Mouse (Mus musculus) cerebellum, postnatal 10 days (tissue): Measurements from ENCODE around the gene Teddm1a.

Experiments
- DNase-seq, 2 experiments: peaks; one replicate each; pipeline ENCODE4 v3.0.0; 2021; ENCODE audit warnings: mixed read lengths in 2 of 2

Teddm1a gene

GRCm38 (mm10) chr1:153908208-153908607 lies 16.7 kb downstream of the Teddm1a start:
- DNase-seq, result no peak

DNA sequence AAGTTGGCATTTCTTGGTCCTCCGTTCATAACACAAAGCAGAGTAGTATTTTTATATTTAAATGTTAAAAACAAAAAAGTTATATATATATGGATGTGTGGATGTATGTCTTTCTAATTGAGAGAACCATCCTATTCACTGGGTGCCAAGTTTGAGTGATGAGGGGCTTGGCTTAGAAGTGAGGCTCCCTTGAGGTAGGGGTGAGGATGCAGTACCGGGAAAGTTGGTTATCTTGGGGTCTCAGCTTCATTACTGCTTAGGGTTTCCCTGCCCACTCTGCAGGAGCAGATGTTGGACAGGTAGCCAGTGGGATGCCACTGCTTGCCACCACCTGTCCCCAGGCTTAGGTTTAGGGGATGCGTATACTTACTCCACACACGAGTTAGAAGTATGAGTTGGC lies 17.2 kb downstream of the Teddm1a start:
- DNase-seq, result no peak

GRCm38 (mm10) chr1:153909213-153909962 lies 17.8 kb downstream of the Teddm1a start:
- no peak for DNase-seq

DNA sequence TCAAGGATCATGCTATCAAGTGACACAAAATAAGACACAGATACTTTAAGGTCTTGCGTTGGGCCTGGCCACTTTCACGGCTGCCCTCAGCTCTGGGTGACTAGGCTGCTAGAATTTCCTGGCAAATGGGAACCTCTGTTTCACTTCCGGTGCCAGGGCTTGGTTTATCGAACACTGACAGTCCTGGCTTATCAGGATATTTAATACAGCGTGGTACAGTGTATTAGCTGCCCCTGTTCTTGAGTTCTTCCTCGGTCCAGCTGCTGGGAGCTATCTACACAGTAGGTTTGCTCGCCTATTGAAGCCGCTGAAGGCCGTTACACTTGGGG lies 18.4 kb downstream of the Teddm1a start:
- no peak for DNase-seq

- no peak for DNase-seq
These were observed 18.9 kb downstream of the Teddm1a start for GRCm38 (mm10) chr1:153910423-153910822.

DNA sequence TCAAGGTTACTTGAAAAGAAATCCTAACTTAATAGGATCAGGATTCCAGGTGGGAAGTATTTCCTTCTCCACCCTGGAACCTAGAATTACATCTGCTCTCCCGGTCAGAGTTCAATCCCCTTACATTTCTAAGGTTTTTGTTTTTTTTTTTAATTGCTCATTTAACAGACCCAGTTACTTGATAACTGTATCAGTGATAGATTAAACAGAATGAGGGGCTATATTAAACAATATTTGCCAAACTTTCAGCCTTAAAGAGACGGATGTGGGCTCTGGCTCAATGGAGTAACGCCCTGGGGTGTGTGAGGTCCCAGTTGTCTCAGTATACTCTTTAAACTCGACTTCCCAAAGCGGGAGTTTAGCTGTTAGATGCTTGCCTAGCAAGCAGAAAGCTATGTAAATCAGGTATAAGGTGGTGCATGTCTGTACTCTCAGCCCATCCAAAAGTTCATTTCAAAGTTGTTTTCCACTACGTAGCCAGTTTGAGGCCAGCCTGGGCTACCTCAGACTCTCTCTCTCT lies 19.8 kb downstream of the Teddm1a start:
- DNase-seq, result no peak

DNA sequence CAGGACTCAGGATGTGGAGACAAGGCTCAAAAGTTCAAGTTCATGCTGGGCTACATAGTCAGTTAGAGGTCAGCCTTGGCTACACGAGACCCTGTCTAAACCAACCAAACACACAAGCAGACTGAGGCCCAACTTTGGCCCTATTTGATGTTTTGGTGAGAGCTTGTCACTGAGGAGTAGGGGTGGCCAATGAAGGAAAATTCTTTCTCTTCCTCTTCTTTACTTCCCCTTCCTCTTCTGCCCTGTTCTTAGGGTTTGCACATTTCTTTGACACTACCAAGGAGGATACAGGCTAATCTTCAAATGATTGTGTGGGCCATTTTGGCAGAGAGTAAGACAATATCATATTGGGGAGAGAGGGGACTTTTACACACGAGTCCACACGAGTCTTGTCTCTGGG lies 22.3 kb downstream of the Teddm1a start:
- DNase-seq, result no peak

DNA sequence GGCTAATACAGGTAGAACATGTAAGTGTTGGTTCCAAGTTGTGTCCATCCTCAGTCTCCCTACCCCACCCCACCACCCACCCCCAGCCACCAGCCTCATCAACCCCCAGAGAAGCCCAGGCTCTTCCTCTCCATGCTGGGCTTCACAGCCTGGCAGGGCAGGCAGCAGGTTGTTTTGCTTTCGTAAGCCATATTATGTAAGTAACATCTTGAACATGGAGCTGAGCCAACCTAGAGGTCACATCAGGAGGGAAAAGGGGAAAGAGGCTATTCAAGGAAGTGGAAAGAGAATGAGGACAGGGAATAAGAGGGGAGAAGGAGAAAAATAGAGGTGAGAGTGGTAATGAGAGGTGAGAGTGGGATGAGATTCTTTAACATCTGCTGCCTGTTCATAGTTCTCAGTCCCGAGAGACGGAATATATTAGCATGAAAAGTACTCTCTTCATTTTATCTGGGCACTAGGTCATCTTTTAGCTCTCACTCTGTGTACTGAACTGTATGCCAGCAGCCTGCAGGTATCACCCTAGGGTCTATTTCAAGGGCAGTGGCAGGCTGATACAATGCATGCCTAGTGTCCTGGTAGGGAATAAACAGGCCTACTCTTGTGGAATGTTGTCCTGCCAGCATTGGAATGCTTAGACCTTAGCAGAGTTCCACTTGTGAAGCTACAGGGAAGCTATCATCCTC lies 27.1 kb downstream of the Teddm1a start:
- no peak for DNase-seq

DNA sequence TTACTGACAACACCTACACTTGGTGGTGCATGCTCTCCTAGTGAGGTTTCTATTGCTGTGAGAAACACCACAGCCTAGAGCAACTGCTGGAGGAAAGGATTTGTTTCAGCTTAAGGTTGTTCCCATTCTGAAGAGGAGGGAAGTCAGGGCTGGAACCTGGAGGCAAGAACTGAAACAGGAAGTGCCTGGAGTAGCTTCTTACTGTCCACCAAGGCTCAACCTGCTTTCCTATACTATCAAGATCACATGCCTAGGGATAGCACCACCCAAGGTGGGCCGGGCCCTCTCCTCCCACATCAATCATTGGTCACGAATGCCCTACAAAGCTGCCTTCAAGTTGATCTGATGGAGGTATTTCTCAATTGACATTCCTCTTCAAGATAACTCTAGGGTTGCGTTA lies 30.1 kb downstream of the Teddm1a start:
- DNase-seq, result no peak

GRCm38 (mm10) chr1:153922571-153923021 lies 31.1 kb downstream of the Teddm1a start:
- peak; percentile 24 to 40 for DNase-seq

DNA sequence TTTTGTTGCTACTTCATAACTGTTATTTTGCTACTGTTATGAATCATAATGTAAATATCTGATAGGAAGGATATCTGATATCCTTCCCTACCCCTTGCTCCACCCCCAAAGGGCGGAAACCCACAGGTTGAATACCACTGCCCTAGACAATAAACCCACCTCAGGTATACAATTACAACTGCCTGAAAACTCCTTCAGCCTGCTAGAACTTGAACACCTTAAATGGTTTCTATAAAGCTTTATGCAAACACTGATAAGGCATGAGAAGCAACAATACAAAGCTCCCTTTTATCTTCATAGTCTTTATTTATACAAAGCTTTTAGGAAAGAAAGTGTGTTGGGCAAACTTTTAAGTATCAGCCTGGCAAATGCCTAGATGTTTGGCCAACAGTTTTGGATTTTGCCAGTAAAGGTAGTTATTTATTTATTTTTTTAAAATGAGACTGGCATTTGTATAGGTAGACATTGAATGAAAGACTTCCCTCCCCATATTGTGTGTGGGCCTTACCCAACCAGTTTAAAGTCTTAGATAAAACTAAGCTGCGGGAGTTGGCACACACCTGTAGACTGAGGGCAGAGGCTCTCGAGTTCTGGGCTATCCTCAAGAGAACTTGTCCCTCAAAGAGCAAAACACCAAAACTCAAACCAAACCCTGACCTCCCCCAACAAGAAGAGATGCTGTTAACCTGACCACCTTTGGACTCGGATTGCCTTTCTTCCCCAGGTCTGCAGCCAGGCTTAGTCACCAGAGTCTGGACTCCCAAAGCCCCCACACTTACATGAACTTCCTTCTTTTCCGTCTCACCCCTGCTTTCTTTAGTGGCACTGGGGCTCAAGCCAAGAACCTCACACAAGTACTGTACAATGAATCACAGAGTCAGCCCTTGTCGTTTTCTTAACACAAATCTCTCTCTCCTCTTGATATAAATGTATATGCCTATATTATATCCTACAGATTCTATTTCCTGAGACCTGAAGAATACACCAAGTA lies 33.1 kb downstream of the Teddm1a start:
- DNase-seq, result no peak

DNA sequence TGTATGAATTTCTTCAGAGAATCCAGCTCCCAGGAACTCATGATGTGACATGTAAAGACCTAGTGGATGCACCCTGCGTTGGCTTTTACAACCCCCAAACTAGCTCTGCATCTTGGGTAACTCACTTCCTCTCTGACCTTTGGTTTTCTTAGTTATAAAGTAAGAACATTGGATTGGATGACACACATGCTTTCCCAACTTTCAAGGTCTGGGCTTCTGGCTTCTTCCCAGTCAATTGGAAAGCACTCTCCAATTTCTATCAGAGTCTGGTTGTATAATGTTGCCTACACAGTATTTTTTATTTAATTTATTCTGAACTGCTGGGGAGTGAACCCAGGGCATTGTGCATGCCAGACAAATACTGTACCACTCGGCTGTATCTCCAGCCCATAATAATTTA lies 38.9 kb downstream of the Teddm1a start:
- no peak for DNase-seq

DNA sequence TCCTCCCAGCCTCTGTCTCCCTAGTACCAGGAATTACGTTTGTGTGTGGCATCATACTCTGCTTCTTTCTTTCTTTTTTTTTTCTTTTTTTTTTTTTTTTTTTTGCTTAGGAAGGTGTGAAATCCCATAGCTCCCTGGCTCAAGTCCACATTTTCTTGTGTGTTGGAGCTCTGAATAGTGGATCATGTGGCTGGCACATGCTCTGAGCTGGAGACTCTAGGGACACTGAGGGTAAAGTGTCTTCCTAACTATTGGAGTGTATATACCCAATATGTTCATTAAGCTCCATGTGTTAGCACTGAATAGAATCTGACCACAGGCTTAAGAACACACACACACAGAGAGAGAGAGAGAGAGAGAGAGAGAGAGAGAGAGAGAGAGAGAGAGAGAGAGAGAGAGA lies 42.2 kb downstream of the Teddm1a start:
- DNase-seq, result peak in 1 of 2 experiments; percentile 13

GRCm38 (mm10) chr1:153935844-153936380 lies 44.4 kb downstream of the Teddm1a start:
- DNase-seq, result no peak

DNA sequence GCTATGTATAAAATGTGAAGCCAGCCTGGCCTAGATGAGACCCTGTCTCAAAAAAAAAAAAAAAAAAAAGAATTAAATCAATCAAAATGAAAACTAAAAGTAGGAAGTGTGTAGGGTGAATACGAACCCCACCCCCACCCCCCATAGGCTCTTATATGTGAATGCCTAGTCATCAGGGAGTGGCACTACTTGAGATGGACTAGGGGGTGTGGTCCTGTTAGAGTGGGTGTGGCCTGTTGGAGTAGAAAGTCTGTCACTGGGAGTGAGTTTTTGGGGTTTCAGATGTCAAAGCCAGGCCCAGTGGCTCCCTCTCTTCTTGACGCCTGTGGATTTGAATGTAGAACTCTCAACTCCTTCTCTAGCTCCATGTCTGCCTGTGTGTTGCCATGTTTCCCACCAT lies 45.5 kb downstream of the Teddm1a start:
- DNase-seq, result no peak

- no peak for DNase-seq
These were observed 49.4 kb downstream of the Teddm1a start for GRCm38 (mm10) chr1:153940986-153941385.
